Mouse (Mus musculus): ENCODE data around the gene Zscan29.
A peak's percentile ranks its signal among the peaks of the same experiment; 100 is the strongest.
"Not testable (repeated sequence)": the region's sequence is repeated elsewhere in the genome, so short reads cannot be mapped to it uniquely, and the experiment has no call there.

Gene Zscan29

GRCm38 (mm10) chr2:121137371-121137770, 33.6 kb downstream of the Zscan29 start:
- DNase-seq (ENCODE audit: low read depth, low spot score), result no peak

GRCm38 (mm10) chr2:121132822-121133221, 38.1 kb downstream of the Zscan29 start:
- DNase-seq (ENCODE audit: low read depth, low spot score), result peak; percentile 4

- no peak for DNase-seq (ENCODE audit: low read depth, low spot score)
Measured at GRCm38 (mm10) chr2:121128865-121129620, 41.9 kb downstream of the Zscan29 start.

DNA sequence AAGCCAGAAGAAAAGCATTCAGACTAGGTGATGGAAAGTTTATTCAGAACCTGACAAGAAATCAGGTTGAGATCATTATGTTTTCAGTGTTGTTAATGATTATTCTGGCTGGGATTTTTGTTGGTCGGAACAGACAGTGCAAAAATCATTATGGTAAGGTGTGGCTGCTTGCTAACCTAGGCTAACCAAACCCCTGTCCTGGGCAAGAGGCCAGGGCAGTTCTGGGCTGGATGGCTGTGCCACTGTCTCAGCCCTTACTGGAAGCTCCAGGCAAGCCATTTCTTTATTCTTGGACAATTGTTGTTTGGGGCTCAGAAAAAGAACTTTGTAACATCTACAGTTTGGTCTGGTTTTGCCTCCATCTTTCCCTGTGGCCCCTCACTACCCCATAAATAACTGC, 43.4 kb downstream of the Zscan29 start:
- DNase-seq (ENCODE audit: low read depth, low spot score), result peak; percentile 12

DNA sequence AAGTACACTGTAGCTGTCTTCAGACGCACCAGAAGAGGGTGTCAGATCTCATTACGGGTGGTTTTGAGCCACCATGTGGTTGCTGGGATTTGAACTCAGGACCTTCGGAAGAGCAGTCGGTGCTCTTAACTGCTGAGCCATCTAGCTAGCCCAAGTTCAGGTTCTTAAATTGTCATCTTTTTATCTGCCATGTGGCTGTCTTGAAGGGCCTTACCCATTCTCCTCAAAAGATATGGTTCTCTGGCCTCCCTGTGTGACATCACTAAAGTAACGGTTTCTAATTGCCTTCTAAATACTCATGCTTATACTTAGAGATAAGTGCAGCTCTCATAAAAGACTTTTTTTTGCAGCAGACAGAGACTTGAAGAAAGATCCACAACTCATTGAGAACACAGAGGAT, 44.6 kb downstream of the Zscan29 start:
- DNase-seq (ENCODE audit: low read depth, low spot score), result not testable (repeated sequence)

DNA sequence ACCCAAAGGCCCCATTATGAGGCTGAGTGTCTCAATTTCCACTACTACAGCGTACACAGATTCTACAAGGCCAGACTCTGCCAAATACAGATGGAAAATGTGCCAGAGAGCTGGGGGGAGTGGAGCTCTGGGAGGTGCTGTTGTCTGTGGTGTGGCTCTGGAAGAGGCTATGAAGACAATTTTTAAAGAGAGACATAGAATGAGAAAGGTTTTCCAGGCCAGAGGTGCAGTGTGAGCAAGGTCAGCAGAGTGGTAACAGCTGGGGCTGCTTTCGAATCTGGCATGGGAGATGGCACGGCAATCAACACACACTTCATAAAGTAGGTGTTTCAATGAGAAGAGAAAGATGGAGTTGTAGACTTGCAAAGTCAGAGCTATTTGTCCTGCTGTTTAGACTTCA, 51.7 kb downstream of the Zscan29 start:
- no peak for DNase-seq (ENCODE audit: low read depth, low spot score)

DNA sequence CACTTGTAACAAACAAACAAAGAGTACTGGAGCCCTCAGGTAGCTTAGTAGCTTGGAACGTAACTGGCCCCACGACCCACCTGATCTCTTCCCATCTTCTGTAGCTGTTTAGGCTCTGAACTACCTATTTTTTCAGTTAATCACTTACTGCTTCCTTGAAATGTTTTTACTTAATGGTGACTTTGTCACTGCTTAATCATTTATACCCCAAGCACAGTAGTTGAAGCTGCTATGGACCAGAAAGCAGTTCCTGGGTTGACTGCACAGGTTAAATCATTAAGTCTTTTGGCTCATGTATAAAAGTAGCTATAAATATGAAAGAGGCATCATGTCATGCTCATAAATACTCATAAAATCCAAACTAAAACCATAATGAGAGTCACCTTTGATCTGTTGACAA, 55.5 kb downstream of the Zscan29 start:
- no peak for DNase-seq (ENCODE audit: low read depth, low spot score)

- DNase-seq (ENCODE audit: low read depth, low spot score), result no peak
Measured at GRCm38 (mm10) chr2:121109695-121110094, 61.2 kb downstream of the Zscan29 start, which contains the start of gene Tgm7. Tgm7 (minus strand) TSS chr2:121109795.

All from 3T3-L1 (cell line).